Mouse (Mus musculus): ENCODE measurements around the gene Olfr303.
"Not testable (repeated sequence)": the region's sequence is repeated elsewhere in the genome, so short reads cannot be mapped to it uniquely, and the experiment has no call there.

The Olfr303 gene

GRCm38 (mm10) chr7:86397689-86398088 is at the start of gene Olfr303:
Gene Olfr303 (minus strand): TSS chr7:86397789.
- DNase-seq = no peak

- no peak for DNase-seq
Observed at GRCm38 (mm10) chr7:86403546-86403945, 6.0 kb upstream of the Olfr303 start, which contains the start of gene Olfr301. Gene Olfr301 (plus strand): TSS chr7:86403846.

GRCm38 (mm10) chr7:86386558-86386957 is 11.0 kb downstream of the Olfr303 start, which contains the start of gene Olfr304:
Gene Olfr304 (minus strand): TSS chr7:86386658.
- no peak for DNase-seq

GRCm38 (mm10) chr7:86385769-86386168 is 11.8 kb downstream of the Olfr303 start:
- DNase-seq = no peak

- DNase-seq = no peak
Observed at GRCm38 (mm10) chr7:86366828-86367227, 30.8 kb downstream of the Olfr303 start, which contains the start of gene Olfr305. Gene Olfr305 (minus strand): TSS chr7:86366928.

GRCm38 (mm10) chr7:86346296-86346695 is 51.3 kb downstream of the Olfr303 start:
- DNase-seq = not testable (repeated sequence)

GRCm38 (mm10) chr7:86344253-86344652 is 53.3 kb downstream of the Olfr303 start:
- DNase-seq = no peak

- DNase-seq = no peak
Observed at GRCm38 (mm10) chr7:86342881-86343565, 54.6 kb downstream of the Olfr303 start.

All from cerebellum, adult 9-10 months (tissue).